Comparison of ENCODE assay signal across 7 mouse cellular contexts in the genomic region with DNA sequence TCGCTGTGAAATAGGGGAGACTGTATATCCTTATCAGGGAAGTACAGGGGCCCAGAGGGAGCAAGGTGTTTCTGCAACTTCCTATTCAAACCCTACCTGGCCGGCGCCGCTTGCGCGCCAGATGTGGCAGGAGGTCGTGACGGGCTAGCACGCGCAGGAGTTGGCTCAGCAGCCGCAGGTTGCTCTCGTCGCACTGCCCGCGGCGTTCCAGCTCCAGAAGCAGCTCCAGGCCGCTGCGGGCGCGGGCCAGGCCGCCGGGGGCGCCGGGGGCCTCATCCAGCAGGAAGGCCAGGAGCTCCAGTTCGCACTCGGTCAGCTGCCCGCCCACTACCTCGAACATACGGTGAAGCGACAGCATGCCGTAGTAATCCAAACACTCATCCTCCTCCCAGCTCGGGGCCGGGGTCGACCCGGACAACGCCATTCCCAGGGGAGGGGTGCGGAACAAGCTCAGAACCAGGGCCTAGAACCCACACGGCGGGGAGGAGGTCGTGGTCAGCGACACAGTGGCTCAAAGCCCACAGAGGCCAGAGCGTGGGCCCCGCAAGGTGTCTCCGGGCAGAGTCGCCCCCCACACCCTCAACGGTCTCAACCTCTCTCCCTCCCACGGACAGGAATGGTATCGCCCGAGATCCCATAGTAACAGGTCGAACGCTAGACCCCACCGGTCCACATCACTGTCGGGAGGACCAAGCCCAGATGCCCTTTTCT. TPM values are rescaled to one million over a fixed set of nuclear protein-coding genes. Genes with fewer than 3 reads are reported as not detected.
DNase-seq lines count a peak whose midpoint lies in the region; ATAC-seq and TF ChIP-seq lines count a peak whose summit lies in the region.

No protein-coding gene starts in this region.

- H3K36me3 ChIP-seq in embryonic facial prominence, embryonic 12.5 days = peaks cover 7% of the 10 kb centered on the region; the same call in 1 of the 2 replicates
- peaks cover 21% of the 10 kb centered on the region for H3K36me3 ChIP-seq in limb, embryonic 10.5 days
- peaks cover 15% of the 10 kb centered on the region for H3K36me3 ChIP-seq in midbrain, embryonic 10.5 days
- 0 out of 2 replicates have a peak, but pooled peaks cover 3% of the 10 kb centered on the region for H3K36me3 ChIP-seq in spleen, adult 2 months (ENCODE audit: control insufficient read depth, insufficient read depth, low read length)

- peak overlapping the region; percentile 57 for H3K27ac ChIP-seq in embryonic facial prominence, embryonic 12.5 days
- peak overlapping the region; percentile 94 for H3K27ac ChIP-seq in limb, embryonic 10.5 days
- H3K27ac ChIP-seq in midbrain, embryonic 10.5 days (replicated peaks) = peak overlapping the region; percentile 90
- peak overlapping the region; percentile 81 for H3K27ac ChIP-seq in spleen, adult 2 months (ENCODE audit: insufficient read depth, low read length)

- WGBS in embryonic facial prominence, embryonic 12.5 days = under 1% methylated on average over 53 of the region's 53 CpGs
- WGBS in limb, embryonic 10.5 days = under 1% methylated on average over 53 of the region's 53 CpGs
- WGBS in midbrain, embryonic 10.5 days = under 1% methylated on average over 53 of the region's 53 CpGs
- WGBS in spleen, adult 2 months = 2% methylated on average over 53 of the region's 53 CpGs

- H3K4me1 ChIP-seq in embryonic facial prominence, embryonic 12.5 days = peaks cover 26% of the 10 kb centered on the region
- H3K4me1 ChIP-seq in limb, embryonic 10.5 days = peaks cover 44% of the 10 kb centered on the region
- peaks cover 55% of the 10 kb centered on the region for H3K4me1 ChIP-seq in midbrain, embryonic 10.5 days
- H3K4me1 ChIP-seq in spleen, adult 2 months (ENCODE audit: control insufficient read depth, insufficient read depth, insufficient read length) = peaks cover 22% of the 10 kb centered on the region; the same call in 1 of the 2 replicates

- peak; percentile 59 for DNase-seq in ES-CJ7 (ENCODE audit: low read depth, low spot score)
- DNase-seq in adrenal gland, adult 2 months = peak; percentile 69
- DNase-seq in heart, postnatal 4 days = peak; percentile 61
- peak; percentile 83 for DNase-seq in limb, embryonic 10.5 days (ENCODE audit: low spot score)
- DNase-seq in midbrain, embryonic 10.5 days (ENCODE audit: low spot score) = peak; percentile 85
- DNase-seq in spleen, adult 2 months (ENCODE audit: low read depth in 1 of 2, low spot score in 2 of 2) = peak in 1 of 2 experiments; percentile 32

- H3K27me3 ChIP-seq in embryonic facial prominence, embryonic 12.5 days = no peaks in the 10 kb centered on the region
- H3K27me3 ChIP-seq in limb, embryonic 10.5 days (ENCODE audit: low read depth, poor library complexity, severe bottlenecking) = no peaks in the 10 kb centered on the region
- H3K27me3 ChIP-seq in midbrain, embryonic 10.5 days (ENCODE audit: low read depth, poor library complexity, severe bottlenecking) = no peaks in the 10 kb centered on the region
- no peaks in the 10 kb centered on the region for H3K27me3 ChIP-seq in spleen, adult 2 months (ENCODE audit: control insufficient read depth, insufficient read depth, low read length)

- peak overlapping the region; percentile 70 for H3K9ac ChIP-seq in embryonic facial prominence, embryonic 12.5 days

- H3K9me3 ChIP-seq in embryonic facial prominence, embryonic 12.5 days = no peaks in the 10 kb centered on the region
- H3K9me3 ChIP-seq in limb, embryonic 10.5 days (replicated peaks) = no peaks in the 10 kb centered on the region
- H3K9me3 ChIP-seq in midbrain, embryonic 10.5 days (replicated peaks) = no peaks in the 10 kb centered on the region

- peak overlapping the region; percentile 72 for H3K4me3 ChIP-seq in embryonic facial prominence, embryonic 12.5 days
- H3K4me3 ChIP-seq in limb, embryonic 10.5 days = peak overlapping the region; percentile 81
- H3K4me3 ChIP-seq in midbrain, embryonic 10.5 days = peak overlapping the region; percentile 81
- peak overlapping the region; percentile 73 for H3K4me3 ChIP-seq in spleen, adult 2 months (ENCODE audit: extremely low read depth, insufficient read depth, insufficient read length)

- no peak for ATAC-seq in embryonic facial prominence, embryonic 12.5 days (ENCODE audit: insufficient number of reproducible peaks, insufficient read depth, low FRiP score, low TSS enrichment)

- TF ChIP-seq CTCF in spleen, adult 2 months (IDR thresholded peaks at IDR 0.05; ENCODE audit: extremely low read depth, insufficient read depth, insufficient read length, insufficient replicate concordance) = no peak

- peak overlapping the region; percentile 87 for H3K4me2 ChIP-seq in embryonic facial prominence, embryonic 12.5 days (replicated peaks)

- TF ChIP-seq POLR2A in spleen, adult 2 months (IDR thresholded peaks at IDR 0.05; ENCODE audit: low read depth, low read length) = no peak

RNA-seq across cellular contexts. Expression of gene Dedd2, which starts 1.6 kb away (rescaled TPM):
- 10 to 100 TPM; 15.6 to 17.9 TPM for total RNA-seq in adrenal gland, adult 2 months (2021)
- polyA plus RNA-seq in adrenal gland, adult 2 months (2012; rRNA removed) = 36.3 and 39.5 TPM in 2 replicates
- polyA plus RNA-seq in embryonic facial prominence, embryonic 12.5 days (2016; fragmentation: Nextera tagmentation; extraction: Ambion mirVana) = 13.7 and 14.9 TPM in 2 replicates
- 1 to 10 TPM; 7.2 to 9.6 TPM for total RNA-seq in heart, postnatal 4 days (2021)
- polyA plus RNA-seq in limb, embryonic 10.5 days (2016; fragmentation: Nextera tagmentation; extraction: Ambion mirVana) = 10.5 and 11.5 TPM in 2 replicates
- polyA plus RNA-seq in midbrain, embryonic 10.5 days (2016; fragmentation: Nextera tagmentation; extraction: Ambion mirVana) = 8.4 TPM in 2 replicates
- 75.5 and 77.0 TPM in 2 replicates for polyA plus RNA-seq in spleen, adult 2 months (2012; rRNA removed)

RNA-seq across cellular contexts. Expression of gene Zfp526, which starts 2.4 kb away (rescaled TPM):
- total RNA-seq in adrenal gland, adult 2 months (2021) = 10 to 100 TPM in 1 of 2 experiments, 1 to 10 TPM in 1; 9.9 to 10.4 TPM
- 16.3 and 19.9 TPM in 2 replicates for polyA plus RNA-seq in adrenal gland, adult 2 months (2012; rRNA removed)
- 2.9 and 3.0 TPM in 2 replicates for polyA plus RNA-seq in embryonic facial prominence, embryonic 12.5 days (2016; fragmentation: Nextera tagmentation; extraction: Ambion mirVana)
- 10 to 100 TPM in 1 of 2 experiments, 1 to 10 TPM in 1; 9.9 to 10.2 TPM for total RNA-seq in heart, postnatal 4 days (2021)
- 3.1 and 3.3 TPM in 2 replicates for polyA plus RNA-seq in limb, embryonic 10.5 days (2016; fragmentation: Nextera tagmentation; extraction: Ambion mirVana)
- polyA plus RNA-seq in midbrain, embryonic 10.5 days (2016; fragmentation: Nextera tagmentation; extraction: Ambion mirVana) = 2.7 and 2.8 TPM in 2 replicates
- 14.4 and 16.4 TPM in 2 replicates for polyA plus RNA-seq in spleen, adult 2 months (2012; rRNA removed)

RNA-seq across cellular contexts. Expression of gene Gsk3a, which starts 18.8 kb away (rescaled TPM):
- total RNA-seq in adrenal gland, adult 2 months (2021) = 100 to 1,000 TPM in 1 of 2 experiments, 10 to 100 TPM in 1; 98.9 to 107 TPM
- polyA plus RNA-seq in adrenal gland, adult 2 months (2012; rRNA removed) = 121 and 150 TPM in 2 replicates
- polyA plus RNA-seq in embryonic facial prominence, embryonic 12.5 days (2016; fragmentation: Nextera tagmentation; extraction: Ambion mirVana) = 15.9 and 17.4 TPM in 2 replicates
- 10 to 100 TPM; 68.2 to 70.9 TPM for total RNA-seq in heart, postnatal 4 days (2021)
- polyA plus RNA-seq in limb, embryonic 10.5 days (2016; fragmentation: Nextera tagmentation; extraction: Ambion mirVana) = 11.7 and 12.0 TPM in 2 replicates
- polyA plus RNA-seq in midbrain, embryonic 10.5 days (2016; fragmentation: Nextera tagmentation; extraction: Ambion mirVana) = 9.3 and 10.5 TPM in 2 replicates
- 106 and 125 TPM in 2 replicates for polyA plus RNA-seq in spleen, adult 2 months (2012; rRNA removed)

RNA-seq across cellular contexts. Expression of gene Erf, which starts 31.7 kb away (rescaled TPM):
- total RNA-seq in adrenal gland, adult 2 months (2021) = 10 to 100 TPM; 16.5 to 26.6 TPM
- 50.4 and 52.8 TPM in 2 replicates for polyA plus RNA-seq in adrenal gland, adult 2 months (2012; rRNA removed)
- 20.0 and 20.8 TPM in 2 replicates for polyA plus RNA-seq in embryonic facial prominence, embryonic 12.5 days (2016; fragmentation: Nextera tagmentation; extraction: Ambion mirVana)
- 10 to 100 TPM; 47.5 to 53.2 TPM for total RNA-seq in heart, postnatal 4 days (2021)
- 14.2 and 16.6 TPM in 2 replicates for polyA plus RNA-seq in limb, embryonic 10.5 days (2016; fragmentation: Nextera tagmentation; extraction: Ambion mirVana)
- 6.9 and 7.3 TPM in 2 replicates for polyA plus RNA-seq in midbrain, embryonic 10.5 days (2016; fragmentation: Nextera tagmentation; extraction: Ambion mirVana)
- polyA plus RNA-seq in spleen, adult 2 months (2012; rRNA removed) = 17.2 and 21.3 TPM in 2 replicates

RNA-seq across cellular contexts. Expression of gene Pou2f2, which starts 39.3 kb away (rescaled TPM):
- under 1 TPM; 0.46 to 0.90 TPM for total RNA-seq in adrenal gland, adult 2 months (2021)
- 2.7 and 3.2 TPM in 2 replicates for polyA plus RNA-seq in adrenal gland, adult 2 months (2012; rRNA removed)
- 2.3 and 3.2 TPM in 2 replicates for polyA plus RNA-seq in embryonic facial prominence, embryonic 12.5 days (2016; fragmentation: Nextera tagmentation; extraction: Ambion mirVana)
- total RNA-seq in heart, postnatal 4 days (2021) = under 1 TPM; 0.36 to 0.79 TPM
- polyA plus RNA-seq in limb, embryonic 10.5 days (2016; fragmentation: Nextera tagmentation; extraction: Ambion mirVana) = 3.3 and 4.1 TPM in 2 replicates
- 13.6 and 26.5 TPM in 2 replicates for polyA plus RNA-seq in midbrain, embryonic 10.5 days (2016; fragmentation: Nextera tagmentation; extraction: Ambion mirVana)
- 61.7 and 83.3 TPM in 2 replicates for polyA plus RNA-seq in spleen, adult 2 months (2012; rRNA removed)
